In the genomic region with DNA sequence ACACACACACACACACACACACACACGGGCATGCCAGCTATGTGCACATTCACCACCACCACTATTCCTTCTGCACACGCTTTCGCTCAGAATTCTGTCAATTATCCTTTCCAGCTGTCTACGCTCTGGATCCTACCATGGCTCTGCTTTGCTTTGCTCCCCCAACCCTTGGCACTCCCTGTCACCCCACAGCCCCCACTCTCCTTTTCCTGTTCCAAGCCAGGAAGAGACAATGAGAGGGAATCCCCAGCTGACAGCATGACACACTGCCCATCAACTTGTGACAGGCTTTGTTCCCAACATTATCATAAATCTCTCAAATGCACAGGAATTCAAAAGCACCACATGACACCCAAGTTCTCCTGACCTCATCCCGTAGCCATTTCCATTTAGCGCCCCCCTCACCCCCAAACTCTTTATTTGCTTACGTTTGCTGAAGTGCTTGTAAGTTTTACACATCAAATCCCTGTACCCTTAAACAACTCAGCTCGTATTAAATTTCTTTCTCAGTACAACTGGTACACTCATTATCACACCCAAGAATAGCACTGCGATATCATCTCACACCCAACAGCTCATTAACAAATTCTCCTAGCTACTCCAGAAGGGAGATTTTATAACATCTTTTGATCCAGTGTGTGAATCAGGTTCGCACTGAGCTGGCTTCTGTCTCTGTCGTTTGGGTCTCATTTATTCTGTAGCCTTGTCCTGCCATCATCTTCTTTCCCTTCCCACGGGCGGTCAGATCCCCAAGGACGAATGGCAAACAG, we compare ENCODE assay signal across 19 mouse cellular contexts.
DNase-seq lines count a peak whose midpoint lies in the region; ATAC-seq and TF ChIP-seq lines count a peak whose summit lies in the region.
"Had no signal": no experiment of that assay in that cellular context is flagged by ENCODE, and none has a peak within 500 bp of the region (broad histone marks: within the 10 kb centered on the region; RNA-seq: fewer than 3 reads in every experiment).

No protein-coding gene starts in this region.

- no peak overlapping the region for H3K9ac ChIP-seq in kidney, postnatal 0 days (ENCODE audit: low read depth, low read length)
- no peak overlapping the region for H3K9ac ChIP-seq in kidney, embryonic 14.5 days (ENCODE audit: low read depth, low read length)
- H3K9ac ChIP-seq: embryonic facial prominence, embryonic 13.5 days; heart, embryonic 15.5 days; liver, embryonic 15.5 days; midbrain, embryonic 15.5 days had no signal

- no peak for ATAC-seq in kidney, postnatal 0 days (replicated peaks; ENCODE audit: low FRiP score, low read depth)
- no peak for ATAC-seq in kidney, embryonic 14.5 days (ENCODE audit: low FRiP score, low TSS enrichment)
- ATAC-seq: intestine, postnatal 0 days; midbrain, embryonic 15.5 days had no signal

- no peaks in the 10 kb centered on the region for H3K27me3 ChIP-seq in kidney, postnatal 0 days (ENCODE audit: insufficient read depth, low read length)
- H3K27me3 ChIP-seq in kidney, embryonic 14.5 days (ENCODE audit: control insufficient read depth, insufficient read depth, low read length) = no peaks in the 10 kb centered on the region
- H3K27me3 ChIP-seq: heart, embryonic 15.5 days; liver, embryonic 15.5 days; midbrain, embryonic 15.5 days had no signal

- peak; percentile 18 for DNase-seq in embryo, embryonic 10.5 days (ENCODE audit: low spot score)
- DNase-seq in embryo, embryonic 11 days = no peak
- DNase-seq in kidney, postnatal 0 days (ENCODE audit: low spot score) = peak; percentile 34
- DNase-seq in right cerebral cortex, adult 18-20 months = peak; percentile 3
- DNase-seq in right cerebral cortex, postnatal 4 days = no peak
- DNase-seq in thymus, postnatal 0 days (ENCODE audit: low spot score) = no peak
- no peak for DNase-seq in left cerebral cortex, adult 8-10 months (ENCODE audit: low spot score in 2 of 2)
- DNase-seq: adrenal gland, postnatal 10 days; cerebellum, adult 18-20 months; gastrocnemius, adult 2 months; heart, adult 18-20 months; kidney, postnatal 25 days; thymus, postnatal 36 days had no signal

- no peak overlapping the region for H3K27ac ChIP-seq in kidney, postnatal 0 days
- no peak overlapping the region for H3K27ac ChIP-seq in kidney, embryonic 14.5 days (ENCODE audit: low read depth, low read length)
- H3K27ac ChIP-seq: embryonic facial prominence, embryonic 13.5 days; gastrocnemius, adult 2 months; heart, embryonic 15.5 days; liver, embryonic 15.5 days; midbrain, embryonic 15.5 days had no signal

- WGBS in kidney, postnatal 0 days = 49% methylated on average over 14 of the region's 14 CpGs
- 56% methylated on average over 14 of the region's 14 CpGs for whole genome bisulfite sequencing in kidney, embryonic 14.5 days

- no peak overlapping the region for H3K4me3 ChIP-seq in kidney, postnatal 0 days (replicated peaks; ENCODE audit: low read depth, low read length)
- H3K4me3 ChIP-seq in kidney, embryonic 14.5 days (ENCODE audit: low read length) = no peak overlapping the region
- H3K4me3 ChIP-seq: embryonic facial prominence, embryonic 13.5 days; gastrocnemius, adult 2 months; heart, embryonic 15.5 days; liver, embryonic 15.5 days; midbrain, embryonic 15.5 days had no signal

- 0 out of 2 replicates have a peak, but pooled peaks cover 4% of the 10 kb centered on the region for H3K4me1 ChIP-seq in kidney, postnatal 0 days (replicated peaks; ENCODE audit: insufficient read depth, low read length)
- H3K4me1 ChIP-seq in kidney, embryonic 14.5 days (ENCODE audit: control insufficient read depth, insufficient read depth, low read length) = 0 out of 2 replicates have a peak, but pooled peaks cover 5% of the 10 kb centered on the region
- H3K4me1 ChIP-seq: heart, embryonic 15.5 days; liver, embryonic 15.5 days had no signal

- no peak for TF ChIP-seq CTCF in kidney, postnatal 0 days (IDR thresholded peaks at IDR 0.05; ENCODE audit: low read depth)

- no peaks in the 10 kb centered on the region for H3K36me3 ChIP-seq in kidney, postnatal 0 days (ENCODE audit: insufficient read depth, low read length)
- H3K36me3 ChIP-seq in kidney, embryonic 14.5 days (ENCODE audit: control insufficient read depth, insufficient read depth, low read length) = no peaks in the 10 kb centered on the region
- H3K36me3 ChIP-seq: embryonic facial prominence, embryonic 13.5 days; heart, embryonic 15.5 days; liver, embryonic 15.5 days; midbrain, embryonic 15.5 days had no signal

- H3K4me2 ChIP-seq in kidney, postnatal 0 days (ENCODE audit: low read length) = no peak overlapping the region
- H3K4me2 ChIP-seq in kidney, embryonic 14.5 days (replicated peaks; ENCODE audit: low read depth, low read length) = no peak overlapping the region
- H3K4me2 ChIP-seq: embryonic facial prominence, embryonic 13.5 days; heart, embryonic 15.5 days; liver, embryonic 15.5 days; midbrain, embryonic 15.5 days had no signal

- H3K9me3 ChIP-seq in kidney, postnatal 0 days (replicated peaks; ENCODE audit: low read length) = no peaks in the 10 kb centered on the region
- no peaks in the 10 kb centered on the region for H3K9me3 ChIP-seq in kidney, embryonic 14.5 days (ENCODE audit: control insufficient read depth, low read length)
- H3K9me3 ChIP-seq: embryonic facial prominence, embryonic 13.5 days; heart, embryonic 15.5 days; liver, embryonic 15.5 days; midbrain, embryonic 15.5 days had no signal

Comparison
In these comparisons a context has a peak if more than half of its experiments do, and no peak if none do; other contexts are left out.
1. DNase-seq: peak in embryo, embryonic 10.5 days (single experiment), kidney, postnatal 0 days (single experiment) and right cerebral cortex, adult 18-20 months (single experiment); none in embryo, embryonic 11 days (single experiment), right cerebral cortex, postnatal 4 days (single experiment), thymus, postnatal 0 days (single experiment) and left cerebral cortex, adult 8-10 months (0 of 2).